Mouse (Mus musculus) erythroblast, embryonic 14.5 days (primary cell): ENCODE data around the gene Enpp3.

ENCODE experiments used
- GATA1 ChIP-seq: IDR thresholded peaks from 2 replicates; pipeline ENCODE4 v1.6.1; 2012; ENCODE audit warnings: low read length, inconsistent platforms, mixed read lengths
- TAL1 ChIP-seq: IDR thresholded peaks from 3 replicates; pipeline ENCODE4 v1.6.1; 2012; ENCODE audit warnings: low read length, inconsistent platforms, mixed read lengths

DNA sequence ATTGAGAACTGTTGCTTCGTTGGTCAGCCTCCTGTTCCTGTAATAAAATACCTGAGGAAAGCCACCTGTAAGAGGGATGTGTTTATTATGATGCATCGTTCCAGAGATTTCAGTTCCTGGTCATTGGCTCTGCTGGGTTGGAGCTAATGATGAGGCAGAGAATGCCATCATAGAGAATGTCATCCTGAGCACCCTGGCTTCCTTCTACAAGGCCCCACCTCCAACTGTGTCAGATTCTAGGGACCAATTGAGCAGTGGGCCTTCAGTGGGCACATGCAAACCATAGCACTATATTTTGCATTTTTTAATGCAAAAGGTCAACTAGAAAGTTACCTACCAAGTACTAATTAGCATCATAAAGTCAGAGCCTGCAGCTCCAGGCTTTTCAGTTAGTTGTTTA lies 20.5 kb upstream of the Enpp3 start:
- TF ChIP-seq GATA1 (no peak), TAL1 (no peak)
